Mouse (Mus musculus): ENCODE data around the gene Tlr9.
A peak's percentile ranks its signal among the peaks of the same experiment; 100 is the strongest.

The Tlr9 gene

GRCm38 (mm10) chr9:106203990-106204851 is 18.2 kb upstream of the Tlr9 start:
- peak; percentile 88 to 91 for DNase-seq

GRCm38 (mm10) chr9:106205713-106206290 is 16.6 kb upstream of the Tlr9 start:
- no peak for DNase-seq

- no peak for DNase-seq
These were observed 15.9 kb upstream of the Tlr9 start for GRCm38 (mm10) chr9:106206515-106206914.

- no peak for DNase-seq
These were observed 14.2 kb upstream of the Tlr9 start for GRCm38 (mm10) chr9:106208181-106208580.

- DNase-seq: peak; percentile 63 to 74
These were observed 12.4 kb upstream of the Tlr9 start for GRCm38 (mm10) chr9:106209954-106210353.

GRCm38 (mm10) chr9:106210853-106211609 is 11.4 kb upstream of the Tlr9 start:
- no peak for DNase-seq

- DNase-seq: peak; percentile 95 to 97
These were observed 10.5 kb upstream of the Tlr9 start for GRCm38 (mm10) chr9:106211680-106212593.

- DNase-seq: no peak
These were observed 9.8 kb upstream of the Tlr9 start for GRCm38 (mm10) chr9:106212594-106212981.

- DNase-seq: no peak
These were observed 6.9 kb upstream of the Tlr9 start for GRCm38 (mm10) chr9:106215341-106216125.

- DNase-seq: no peak
These were observed 5.4 kb upstream of the Tlr9 start for GRCm38 (mm10) chr9:106216971-106217370.

- DNase-seq: no peak
These were observed 1.4 kb upstream of the Tlr9 start for GRCm38 (mm10) chr9:106220894-106221523.

- DNase-seq: no peak
These were observed 596 bp downstream of the Tlr9 start for GRCm38 (mm10) chr9:106222994-106223393.

GRCm38 (mm10) chr9:106225469-106226150 is 3.2 kb downstream of the Tlr9 start:
- no peak for DNase-seq

GRCm38 (mm10) chr9:106226151-106226682 is 3.8 kb downstream of the Tlr9 start:
- DNase-seq: peak; percentile 63 to 64

GRCm38 (mm10) chr9:106227790-106228429 is 5.5 kb downstream of the Tlr9 start:
- DNase-seq: no peak

- DNase-seq: no peak
These were observed 7.8 kb downstream of the Tlr9 start for GRCm38 (mm10) chr9:106230051-106230733.

GRCm38 (mm10) chr9:106230734-106231106 is 8.3 kb downstream of the Tlr9 start:
- DNase-seq: no peak

- no peak for DNase-seq
These were observed 8.8 kb downstream of the Tlr9 start for GRCm38 (mm10) chr9:106231220-106231619.

GRCm38 (mm10) chr9:106231816-106232215 is 9.4 kb downstream of the Tlr9 start:
- no peak for DNase-seq
